Mouse (Mus musculus) spleen, postnatal 10 days (tissue): ENCODE data around the gene Foxe1.

ENCODE experiments used
- DNase-seq, 2 experiments: peaks; one replicate each; pipeline ENCODE4 v3.0.0; 2021 to 2022; ENCODE audit warnings: low spot score in 2 of 2

Gene Foxe1

DNA sequence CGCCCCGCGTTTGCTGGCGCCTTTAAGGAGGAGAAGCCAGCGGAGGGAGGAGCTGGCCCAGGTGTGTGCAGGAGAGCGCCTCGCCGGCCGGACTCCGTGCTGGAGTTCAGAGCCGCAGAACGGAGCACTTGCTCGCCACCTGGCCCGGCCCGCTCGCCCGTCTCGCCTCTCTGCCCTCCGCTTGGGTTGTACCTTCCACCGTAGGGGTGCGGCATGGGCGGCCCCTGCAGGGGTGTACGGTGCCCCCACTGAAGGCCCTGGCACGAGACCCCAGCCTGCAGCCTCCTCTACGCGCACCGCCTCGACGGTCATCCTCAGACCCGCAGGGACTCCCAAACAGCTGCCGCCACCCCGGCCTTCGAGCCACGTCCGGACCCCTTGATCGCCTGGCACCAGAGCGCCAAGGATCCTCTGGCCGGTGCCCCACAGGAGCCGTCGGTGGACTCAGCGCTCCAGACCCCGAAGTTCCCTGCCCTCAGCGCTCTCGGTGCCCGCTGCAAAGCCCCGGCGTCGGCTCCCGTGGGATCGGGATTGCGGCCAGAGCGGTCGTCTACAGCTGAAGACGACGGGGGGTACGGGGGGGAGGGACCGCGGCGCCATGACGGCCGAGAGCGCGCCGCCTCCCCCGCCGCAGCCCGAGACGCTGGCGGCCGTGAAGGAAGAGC lies at the start of gene Foxe1:
Foxe1 (plus strand) TSS at position 14 of the 665 bp plus-strand sequence.
- no peak for DNase-seq

DNA sequence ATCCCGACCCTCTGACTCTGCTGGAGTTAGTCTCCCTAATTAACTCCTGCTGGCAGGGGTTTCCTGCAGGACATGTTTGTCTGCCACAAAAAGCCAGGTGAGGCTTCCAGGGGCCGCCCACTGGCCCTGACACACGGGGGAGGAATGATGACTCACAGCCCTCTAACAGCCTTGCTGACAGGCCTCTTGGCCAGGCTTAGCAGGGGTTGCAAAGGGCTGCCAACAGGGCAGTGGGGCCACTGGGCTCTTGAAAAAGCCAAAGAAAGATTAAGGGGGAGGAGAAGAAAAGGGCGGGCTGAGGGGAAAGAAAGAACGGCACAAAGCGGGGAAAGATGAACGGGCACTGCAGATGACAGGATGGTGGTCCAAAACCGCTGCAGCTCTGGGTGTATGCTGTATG lies 39.3 kb upstream of the Foxe1 start:
- DNase-seq = peak; percentile 14 to 22

- peak; percentile 78 to 88 for DNase-seq
Measured at GRCm38 (mm10) chr4:46304757-46305384, 38.5 kb upstream of the Foxe1 start.

DNA sequence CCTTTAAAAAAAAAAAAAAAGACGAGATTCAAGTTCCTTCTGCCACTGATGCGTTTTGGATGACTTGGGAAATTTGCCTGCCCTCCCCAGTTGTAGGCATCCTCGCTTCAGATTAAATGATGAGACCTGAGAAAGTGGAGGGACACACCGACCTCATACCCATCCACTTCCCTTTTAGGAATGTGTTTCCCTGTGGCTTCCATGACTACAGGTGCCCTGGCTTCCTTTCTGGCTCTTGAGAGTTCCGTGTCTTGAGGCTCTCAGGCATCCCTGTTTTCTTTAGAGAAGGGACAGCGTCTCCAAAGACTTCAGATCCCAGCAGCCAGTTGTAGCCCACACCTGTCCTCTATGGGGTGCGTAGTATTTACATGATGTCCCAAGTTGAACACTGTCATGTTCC lies 38.0 kb upstream of the Foxe1 start:
- no peak for DNase-seq

DNA sequence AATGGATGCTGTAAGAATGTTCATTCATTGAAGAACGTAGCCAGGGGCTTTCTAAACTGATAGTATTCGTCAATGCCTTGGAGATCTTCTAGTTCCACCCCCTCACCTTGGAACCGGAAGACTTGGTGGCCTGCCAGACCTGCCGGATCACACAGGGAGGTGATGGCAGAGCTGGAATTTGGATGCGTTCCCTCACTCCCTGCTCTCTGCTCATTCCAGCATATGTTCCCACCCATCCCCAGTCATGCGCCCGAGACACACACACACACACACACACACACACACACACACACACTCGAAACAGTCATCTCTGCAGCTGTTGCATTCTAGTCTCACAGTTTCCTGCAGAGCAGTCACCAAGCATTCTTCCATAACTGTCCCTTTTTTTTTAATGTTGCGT lies 36.1 kb upstream of the Foxe1 start:
- DNase-seq = no peak

GRCm38 (mm10) chr4:46307869-46308268 lies 35.5 kb upstream of the Foxe1 start:
- DNase-seq = no peak

DNA sequence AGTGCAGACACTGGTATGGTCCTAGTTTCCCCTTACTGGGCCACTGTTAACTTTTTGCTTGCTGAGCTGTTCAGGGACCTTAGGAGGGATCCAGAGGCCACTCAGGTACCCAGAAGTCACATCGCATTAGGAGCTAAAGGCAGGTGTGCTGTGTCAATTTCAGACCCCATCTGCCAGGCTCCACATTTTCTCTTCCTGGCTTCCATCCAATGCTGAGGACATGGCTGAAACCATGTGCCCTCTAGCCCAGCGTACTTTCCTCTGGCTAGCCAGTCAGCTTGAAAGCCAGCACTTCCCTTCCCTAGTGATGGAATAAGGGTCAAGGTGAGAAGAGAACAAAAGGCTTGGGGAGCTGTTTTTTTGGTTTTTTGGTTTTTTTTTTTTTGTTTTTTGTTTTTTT lies 31.8 kb upstream of the Foxe1 start:
- no peak for DNase-seq

GRCm38 (mm10) chr4:46321730-46322389 lies 21.5 kb upstream of the Foxe1 start:
- no peak for DNase-seq

DNA sequence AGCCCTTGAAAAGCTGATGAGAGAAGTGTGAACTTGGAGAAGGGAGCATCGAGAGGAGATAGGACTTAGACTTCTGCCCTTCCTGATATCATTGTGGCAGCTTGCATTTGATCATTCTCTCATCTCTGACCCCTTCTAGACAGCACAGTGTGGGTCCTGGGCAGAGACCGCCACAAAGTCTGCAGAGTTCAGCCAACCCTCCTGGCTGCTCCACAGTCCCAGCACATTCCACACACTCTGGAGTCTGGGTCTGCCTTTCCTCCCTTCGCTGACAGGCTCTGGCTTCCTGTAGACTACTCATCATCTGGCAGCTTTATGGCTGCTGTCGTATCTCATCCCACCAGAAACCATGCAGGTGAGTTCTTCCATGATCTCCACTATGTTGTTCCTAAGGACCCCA lies 20.7 kb upstream of the Foxe1 start:
- DNase-seq = no peak

DNA sequence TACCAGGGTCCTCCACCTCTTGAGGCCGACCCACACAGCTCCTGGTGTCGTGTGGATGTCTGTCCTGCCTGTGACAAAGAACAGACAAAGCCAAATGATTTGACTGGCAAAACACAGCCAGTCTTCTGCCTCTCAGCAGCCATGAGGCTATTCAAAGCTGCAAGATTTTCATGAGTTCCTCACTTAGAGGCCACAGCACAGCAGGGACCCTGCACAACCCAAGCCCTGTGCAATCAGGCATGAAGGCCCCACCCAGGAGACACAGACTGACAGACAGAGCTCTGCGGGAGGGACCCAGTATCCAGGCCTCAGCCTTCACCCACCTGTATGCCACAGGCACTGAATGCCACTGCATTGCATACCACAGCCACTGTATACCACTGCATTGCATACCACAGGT lies 14.5 kb upstream of the Foxe1 start:
- no peak for DNase-seq

GRCm38 (mm10) chr4:46335846-46336245 lies 7.6 kb upstream of the Foxe1 start:
- no peak for DNase-seq

- DNase-seq = no peak
Measured at GRCm38 (mm10) chr4:46337990-46338389, 5.4 kb upstream of the Foxe1 start.

DNA sequence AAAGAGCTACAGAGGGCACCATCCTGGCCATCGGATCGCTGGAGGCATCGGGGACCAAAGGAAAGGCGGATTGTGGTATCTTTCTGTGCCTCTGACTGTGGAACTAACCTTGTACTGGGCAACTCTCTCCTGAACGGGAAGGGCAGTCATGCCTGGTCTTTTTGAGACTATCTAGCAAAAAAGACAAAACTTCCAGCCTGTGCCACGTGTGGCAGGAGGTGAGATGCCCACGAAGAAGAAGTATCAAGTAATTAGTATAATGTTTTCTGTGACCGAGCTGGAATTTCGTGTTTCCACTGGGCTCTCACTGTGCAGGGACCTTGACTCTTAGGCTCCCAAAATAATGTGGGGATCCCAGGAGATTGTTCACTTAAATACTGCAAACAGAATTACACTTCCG lies 4.4 kb upstream of the Foxe1 start:
- no peak for DNase-seq

DNA sequence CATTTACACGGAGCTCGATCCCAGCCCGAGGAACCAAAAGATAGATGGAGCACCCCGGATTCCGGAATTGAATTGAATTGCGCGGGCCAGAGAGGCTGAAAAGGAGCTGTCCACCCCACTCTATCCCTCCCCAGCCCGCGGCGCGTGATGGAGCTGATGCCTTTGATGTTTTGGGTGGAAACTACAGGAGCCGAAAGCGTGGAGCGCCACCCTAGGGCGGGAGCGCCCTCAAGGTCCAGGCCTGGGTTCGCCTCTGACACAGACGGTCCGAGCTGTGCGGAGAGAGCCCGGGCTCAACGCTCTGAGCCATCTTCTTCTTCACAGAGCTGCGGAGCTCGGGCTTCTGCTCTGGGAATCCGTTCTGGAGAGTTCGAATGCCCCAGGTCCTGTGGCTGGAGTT lies 3.8 kb upstream of the Foxe1 start:
- no peak for DNase-seq

DNA sequence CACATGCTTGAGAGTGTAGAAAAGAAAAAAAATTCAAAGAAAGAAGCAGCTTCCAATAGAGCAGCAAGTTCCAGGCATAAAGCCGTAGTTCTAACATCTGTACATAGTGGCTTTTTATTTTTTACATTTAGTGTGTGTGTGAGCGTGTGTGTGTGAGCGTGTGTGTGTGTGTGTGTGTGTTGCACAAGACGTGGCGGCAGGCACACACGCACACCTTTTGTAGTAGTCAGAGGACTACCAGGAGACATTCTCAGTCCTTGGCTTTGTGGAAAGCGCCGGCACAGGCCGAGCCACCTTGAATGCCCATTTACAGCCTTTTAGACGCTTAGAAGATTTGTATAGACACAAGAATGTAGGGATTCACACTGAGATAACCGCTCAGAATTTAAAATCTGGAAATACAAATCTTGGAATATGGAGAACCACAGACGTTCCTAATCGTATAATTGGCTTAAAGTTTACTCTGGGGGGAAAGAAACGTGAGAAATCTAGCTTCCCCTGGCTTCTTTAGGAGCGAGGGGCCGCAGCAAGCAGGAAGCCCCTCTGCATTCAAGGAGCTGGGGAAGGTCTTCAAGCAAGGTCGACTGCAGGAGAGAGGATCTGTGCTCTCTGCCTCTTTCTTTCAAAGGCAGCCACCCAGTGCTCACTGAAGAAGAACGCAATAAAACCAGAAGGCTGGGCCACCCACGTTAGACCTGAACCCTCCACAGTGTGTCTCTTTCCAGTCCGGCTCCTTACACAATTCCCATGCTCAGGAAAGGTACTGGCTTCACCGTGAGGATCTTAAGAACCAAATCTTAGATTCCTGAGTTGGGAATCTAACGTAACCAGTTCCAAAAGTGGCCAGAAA lies 1.4 kb upstream of the Foxe1 start:
- DNase-seq = no peak

DNA sequence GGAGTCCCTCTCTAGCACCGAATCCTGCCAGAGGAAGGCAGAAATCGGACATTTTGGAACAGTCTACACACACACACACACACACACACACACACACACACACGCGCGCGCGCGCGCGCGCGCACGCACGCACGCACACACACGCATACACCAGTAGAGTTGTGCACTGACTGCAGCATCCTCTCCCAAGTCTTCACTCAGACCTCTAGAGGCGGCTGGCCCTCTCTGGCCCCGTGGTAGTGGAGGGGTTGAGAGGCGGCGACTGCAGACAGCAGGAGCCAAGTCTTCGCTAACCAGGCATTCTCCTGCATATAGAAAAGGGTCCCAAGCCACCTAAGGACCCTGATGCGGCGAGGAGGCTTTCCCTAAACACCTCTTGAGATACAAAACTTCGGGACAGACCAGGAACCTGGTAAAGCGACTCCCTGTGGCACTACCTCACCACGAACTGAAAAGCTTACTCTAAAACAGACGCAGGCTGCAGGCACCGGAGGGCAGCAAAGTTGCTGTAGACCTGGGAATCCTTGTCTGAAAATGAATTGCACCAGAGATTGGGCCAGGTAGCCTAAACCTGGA lies 610 bp upstream of the Foxe1 start:
- DNase-seq = no peak

GRCm38 (mm10) chr4:46344288-46344687 lies 879 bp downstream of the Foxe1 start:
- peak in 1 of 2 experiments; percentile 40 for DNase-seq

- DNase-seq = no peak
Measured at GRCm38 (mm10) chr4:46345056-46345772, 1.8 kb downstream of the Foxe1 start.

DNA sequence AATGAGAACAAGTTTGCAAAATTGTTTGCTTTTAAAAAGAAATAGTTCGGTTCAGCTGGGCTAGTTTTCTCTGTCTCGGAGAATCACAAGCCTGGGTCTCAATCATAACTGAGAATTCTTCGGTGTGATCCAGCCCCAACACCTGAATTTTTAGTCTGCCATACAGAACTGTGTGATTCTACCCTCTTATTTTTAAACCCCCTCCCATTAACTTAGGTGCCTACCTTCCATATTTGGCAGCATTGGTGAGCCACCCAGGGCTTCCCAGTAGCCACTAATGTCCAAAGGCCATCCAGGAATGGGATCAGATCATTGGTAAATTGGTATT lies 2.3 kb downstream of the Foxe1 start:
- DNase-seq = no peak

DNA sequence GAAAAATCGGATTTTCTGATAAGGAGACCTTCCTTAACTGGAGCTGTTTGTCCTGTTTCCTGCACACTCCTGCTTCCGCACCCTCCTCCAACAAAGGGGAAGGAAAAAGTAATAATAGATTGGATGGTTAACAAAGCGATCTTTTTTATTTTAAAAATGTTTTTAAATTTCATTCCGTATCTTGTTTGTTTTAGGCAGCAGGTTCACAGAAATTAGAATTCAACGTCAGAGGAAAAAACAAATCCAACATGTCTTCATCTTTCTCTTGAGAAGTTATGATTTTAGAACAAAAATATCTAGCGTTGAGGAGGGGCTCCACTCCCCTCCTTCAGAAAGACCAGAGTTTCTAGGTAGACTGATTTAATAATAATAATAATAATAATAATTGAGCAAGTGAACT lies 2.8 kb downstream of the Foxe1 start:
- DNase-seq = no peak

GRCm38 (mm10) chr4:46347141-46347540 lies 3.7 kb downstream of the Foxe1 start:
- DNase-seq = no peak
